Mouse (Mus musculus) bone marrow macrophage, adult 2 months (primary cell): ENCODE results near the gene Chpf. TPM values are rescaled to one million over a fixed set of nuclear protein-coding genes. Genes with fewer than 3 reads are reported as not detected.

ENCODE experiments used
- H3K27ac ChIP-seq: 2 replicates; pipeline ENCODE4 v1.5.1; 2012; ENCODE audit warnings: low read depth, low read length; ENCODE audit not compliant: insufficient read depth
- H3K4me1 ChIP-seq: 2 replicates; pipeline ENCODE4 v1.6.1; 2012; ENCODE audit warnings: low read length; ENCODE audit not compliant: control insufficient read depth, insufficient read depth
- H3K4me3 ChIP-seq: 2 replicates; pipeline ENCODE4 v1.5.1; 2012; ENCODE audit warnings: mild to moderate bottlenecking, low read length, moderate library complexity; ENCODE audit not compliant: insufficient read depth
- CTCF ChIP-seq: IDR thresholded peaks from 2 replicates; pipeline ENCODE4 v1.5.1; 2012; ENCODE audit warnings: low read depth, mild to moderate bottlenecking, low read length, moderate library complexity
- POLR2A ChIP-seq: IDR thresholded peaks from 2 replicates; pipeline ENCODE4 v1.6.1; 2012; ENCODE audit warnings: mild to moderate bottlenecking, low read depth, low read length, borderline replicate concordance
- polyA plus RNA-seq: library from polyadenylated mRNA; stranded (reverse); fragments of >200 nt; gene quantifications from 2 replicates; pipeline ENCODE4 v1.2.4, GENCODE M21; 2012; ENCODE audit not compliant: missing spikeins, insufficient read depth, insufficient read length

Gene Chpf
- polyA plus RNA-seq = 0.95 and 1.3 TPM in 2 replicates

DNA sequence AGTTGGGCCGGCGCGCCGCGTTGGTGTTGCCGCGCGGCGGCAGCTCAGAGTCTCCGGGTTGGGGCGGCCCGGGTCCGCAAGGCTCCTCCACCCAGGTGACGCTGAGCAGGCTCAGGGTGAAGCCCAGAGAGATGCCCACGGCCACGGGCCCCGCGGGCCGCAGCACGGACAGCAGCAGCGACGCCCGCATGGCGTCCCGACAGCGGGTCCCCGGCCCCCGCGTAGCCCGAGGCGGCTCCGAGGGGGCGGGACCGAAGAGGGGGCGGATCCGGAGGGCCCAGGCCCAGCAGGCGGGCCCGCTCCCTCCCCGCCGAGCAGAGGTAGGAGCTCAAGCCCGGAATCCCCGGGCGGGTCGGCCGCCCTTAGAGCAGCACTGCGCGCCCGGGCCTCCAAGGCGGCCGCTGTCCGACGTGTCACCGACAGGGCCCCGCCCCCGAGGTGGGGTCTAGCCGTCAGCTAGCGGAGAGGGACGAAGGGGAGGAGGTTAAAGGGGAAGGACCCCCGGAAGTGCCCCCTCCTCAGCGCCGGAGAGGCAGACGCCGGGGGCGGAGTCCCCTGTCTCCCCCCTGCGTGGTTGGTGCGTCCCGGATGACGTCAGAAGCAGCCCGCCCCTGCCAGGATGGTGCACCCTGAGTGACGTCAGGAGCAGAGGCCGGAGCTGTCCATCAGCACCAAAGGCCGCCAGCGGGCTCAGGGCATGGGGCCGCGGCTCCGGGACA, at the start of gene Chpf, which contains the start of gene Tmem198:
Chpf (minus strand) TSS at position 392 of the 719 bp plus-strand sequence.
Tmem198 (plus strand) TSS at position 617 of the 719 bp plus-strand sequence.
- TF ChIP-seq CTCF = no peak
- no peak for TF ChIP-seq POLR2A
- Histone ChIP-seq H3K4me3 (peak within 1 kb of the TSS; percentile 56), H3K27ac (no peak within 1 kb of the TSS), H3K4me1 (0 out of 2 replicates have a peak, but pooled peaks cover 3% of the 10 kb centered on the region)

GRCm38 (mm10) chr1:75524679-75525078, 45.6 kb upstream of the Chpf start:
- H3K27ac ChIP-seq = no peak overlapping the region
- no peak overlapping the region for H3K4me3 ChIP-seq
- no peak for TF ChIP-seq CTCF
- peaks cover 25% of the 10 kb centered on the region for H3K4me1 ChIP-seq

DNA sequence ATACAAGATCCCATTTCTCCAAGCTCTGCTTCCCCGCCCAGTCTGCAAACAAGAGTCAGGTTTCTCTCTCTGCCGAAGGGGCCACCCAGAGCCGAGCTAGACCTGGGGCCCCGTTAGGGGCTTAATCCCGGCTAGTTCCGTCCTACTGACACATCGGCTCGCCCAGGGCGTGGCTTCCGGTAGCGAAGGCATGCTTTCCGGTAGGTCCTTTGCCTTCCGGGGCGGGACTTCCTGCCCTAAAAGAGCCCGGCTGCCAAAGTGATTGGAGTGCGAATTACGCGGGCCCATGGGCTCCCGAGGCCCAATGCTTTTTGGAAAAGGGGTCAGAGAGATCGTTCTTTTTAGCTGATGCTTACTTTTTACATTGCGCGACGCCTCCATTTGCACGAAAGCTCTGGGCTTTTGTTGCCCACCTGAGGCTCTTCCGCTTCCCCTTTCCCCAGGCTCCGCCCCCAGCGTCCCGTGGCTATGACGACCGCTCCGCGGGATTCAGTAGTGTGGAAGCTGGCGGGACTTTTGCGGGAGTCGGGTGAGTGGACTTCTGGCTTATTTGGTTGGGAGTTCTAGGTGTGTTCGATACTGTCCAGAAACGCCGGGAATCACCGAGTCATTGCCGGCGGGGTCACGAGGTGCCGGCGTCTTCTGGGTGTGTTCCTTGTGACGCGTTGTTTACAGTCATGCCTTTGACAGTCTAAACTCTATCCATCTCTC, 42.4 kb upstream of the Chpf start, which contains the start of gene Stk11ip:
Stk11ip (plus strand) TSS at position 209 of the 711 bp plus-strand sequence.
- Histone ChIP-seq H3K27ac (peak within 1 kb of the TSS; percentile 87), H3K4me3 (peak within 1 kb of the TSS; percentile 67), H3K4me1 (peaks cover 25% of the 10 kb centered on the region)
- TF ChIP-seq POLR2A = 0 out of 2 replicates have a peak, but pooled peaks have one; percentile 68
- no peak for TF ChIP-seq CTCF

GRCm38 (mm10) chr1:75519576-75519975, 40.5 kb upstream of the Chpf start:
- TF ChIP-seq POLR2A (no peak), CTCF (no peak)
- H3K4me1 ChIP-seq = peaks cover 20% of the 10 kb centered on the region
- no peak overlapping the region for H3K27ac ChIP-seq
- H3K4me3 ChIP-seq = no peak overlapping the region

GRCm38 (mm10) chr1:75518427-75518826, 39.3 kb upstream of the Chpf start:
- no peak overlapping the region for H3K4me3 ChIP-seq
- TF ChIP-seq CTCF = no peak
- TF ChIP-seq POLR2A = no peak
- H3K4me1 ChIP-seq = peaks cover 11% of the 10 kb centered on the region

GRCm38 (mm10) chr1:75517984-75518383, 38.9 kb upstream of the Chpf start:
- TF ChIP-seq POLR2A (no peak), CTCF (no peak)
- Histone ChIP-seq H3K4me3 (no peak overlapping the region), H3K4me1 (peaks cover 8% of the 10 kb centered on the region), H3K27ac (no peak overlapping the region)

More at GRCm38 (mm10) chr1:75518427-75518826, 39.3 kb upstream of the Chpf start:
- H3K27ac ChIP-seq = no peak overlapping the region

DNA sequence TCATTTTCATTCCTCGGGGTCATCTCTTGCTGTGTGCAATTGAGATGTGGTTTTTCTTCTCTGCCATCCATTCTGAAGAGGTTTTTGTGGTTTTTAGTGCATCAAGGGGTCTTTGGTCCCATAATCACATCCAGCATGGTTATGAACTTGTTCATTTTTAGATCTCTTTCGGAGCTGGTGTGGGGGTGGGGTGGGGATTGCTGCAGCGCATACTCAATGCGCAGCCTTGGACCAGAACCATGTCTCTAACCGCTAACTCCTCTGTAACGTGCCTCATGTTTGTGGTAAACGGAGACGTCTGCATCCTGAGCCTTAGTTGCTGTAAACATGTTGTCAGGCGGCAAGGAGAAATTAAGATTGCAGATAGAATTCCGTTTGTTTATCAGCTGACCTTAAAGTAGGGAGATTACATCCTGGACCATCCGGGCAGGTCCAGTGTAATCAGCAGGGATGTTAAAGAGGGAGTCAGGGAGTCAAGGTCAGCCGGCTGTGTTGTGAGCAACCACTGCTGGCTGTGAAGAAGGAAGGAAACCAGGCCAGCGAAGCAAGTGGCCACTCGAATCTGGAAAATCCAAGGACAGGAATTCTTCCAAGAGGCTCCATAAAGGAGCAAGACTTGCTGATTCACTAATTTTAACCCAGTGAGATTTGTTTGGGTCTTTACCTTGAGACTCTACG, 37.7 kb upstream of the Chpf start:
- TF ChIP-seq CTCF = no peak
- TF ChIP-seq POLR2A = no peak
- Histone ChIP-seq H3K4me3 (no peak overlapping the region), H3K27ac (no peak overlapping the region), H3K4me1 (peaks cover 3% of the 10 kb centered on the region)

GRCm38 (mm10) chr1:75512550-75512949, 33.4 kb upstream of the Chpf start:
- no peak overlapping the region for H3K27ac ChIP-seq
- no peak overlapping the region for H3K4me3 ChIP-seq
- TF ChIP-seq POLR2A (no peak), CTCF (no peak)
- H3K4me1 ChIP-seq = no peaks in the 10 kb centered on the region

- Histone ChIP-seq H3K27ac (no peak overlapping the region), H3K4me3 (no peak overlapping the region), H3K4me1 (no peaks in the 10 kb centered on the region)
- TF ChIP-seq CTCF (no peak), POLR2A (no peak)
Observed at GRCm38 (mm10) chr1:75511437-75512210, 32.5 kb upstream of the Chpf start.
